Mouse (Mus musculus) stomach, embryonic 14.5 days (tissue): Measurements from ENCODE around the gene Epha6. TPM values are rescaled to one million over a fixed set of nuclear protein-coding genes. Genes with fewer than 3 reads are reported as not detected.

Source experiments
- ATAC-seq: fragments of 200-750 bp; cut with Nextera tagmentation; 2 replicates; pipeline ENCODE4 v1.8.0; 2017; ENCODE audit warnings: low read depth, moderate TSS enrichment; ENCODE audit not compliant: insufficient number of reproducible peaks, insufficient read depth, low FRiP score
- H3K27ac ChIP-seq: fragments of 300-500 bp; sonication (generic); 2 replicates; pipeline ENCODE4 v1.5.1; 2014; ENCODE audit warnings: mild to moderate bottlenecking, low read length, moderate library complexity, mixed read lengths
- H3K27me3 ChIP-seq: fragments of 300-500 bp; sonication (generic); 2 replicates; pipeline ENCODE4 v1.6.1; 2014; ENCODE audit warnings: low read length, control low read depth, mixed read lengths; ENCODE audit not compliant: control insufficient read depth, insufficient read depth
- H3K36me3 ChIP-seq: fragments of 300-500 bp; sonication (generic); 2 replicates; pipeline ENCODE4 v1.6.1; 2014; ENCODE audit warnings: mild to moderate bottlenecking, control low read depth, low read length, moderate library complexity, mixed read lengths; ENCODE audit not compliant: control insufficient read depth, insufficient read depth
- H3K4me1 ChIP-seq: fragments of 300-500 bp; sonication (generic); 2 replicates; pipeline ENCODE4 v1.6.1; 2014; ENCODE audit warnings: low read length, control low read depth, mixed read lengths; ENCODE audit not compliant: control insufficient read depth, insufficient read depth
- H3K4me2 ChIP-seq: fragments of 300-500 bp; sonication (generic); replicated peaks from 2 replicates; pipeline ENCODE4 v1.6.1; 2014; ENCODE audit warnings: low read depth, low read length, control low read depth
- H3K4me3 ChIP-seq: fragments of 300-500 bp; sonication (generic); 2 replicates; pipeline ENCODE4 v1.5.1; 2014; ENCODE audit warnings: low read depth, low read length, control low read depth
- H3K9ac ChIP-seq: fragments of 300-500 bp; sonication (generic); replicated peaks from 2 replicates; pipeline ENCODE4 v1.6.1; 2014; ENCODE audit warnings: low read depth, mild to moderate bottlenecking, control low read depth, low read length, moderate library complexity, mixed read lengths
- H3K9me3 ChIP-seq: fragments of 300-500 bp; sonication (generic); 2 replicates; pipeline ENCODE4 v1.6.1; 2016; ENCODE audit warnings: low read depth, low read length, control low read depth; ENCODE audit not compliant: control insufficient read depth
- WGBS: fragments of 180-500 bp; shearing (Covaris S2); extraction: QIAGEN DNeasy Blood & Tissue Kit; methylation state at CpG from one replicate; pipeline ENCODE4 v1.1.7; 2014; 5-methylcytosine and 5-hydroxymethylcytosine counted together
- polyA plus RNA-seq: library from polyadenylated mRNA; unstranded; fragments of >200 nt; fragmentation: Nextera tagmentation; extraction: Ambion mirVana; gene quantifications from 2 replicates; pipeline ENCODE4 v1.2.1, GENCODE M21; 2014

Gene Epha6
- polyA plus RNA-seq, 1 experiment from 2014 or later = 0.59 TPM

DNA sequence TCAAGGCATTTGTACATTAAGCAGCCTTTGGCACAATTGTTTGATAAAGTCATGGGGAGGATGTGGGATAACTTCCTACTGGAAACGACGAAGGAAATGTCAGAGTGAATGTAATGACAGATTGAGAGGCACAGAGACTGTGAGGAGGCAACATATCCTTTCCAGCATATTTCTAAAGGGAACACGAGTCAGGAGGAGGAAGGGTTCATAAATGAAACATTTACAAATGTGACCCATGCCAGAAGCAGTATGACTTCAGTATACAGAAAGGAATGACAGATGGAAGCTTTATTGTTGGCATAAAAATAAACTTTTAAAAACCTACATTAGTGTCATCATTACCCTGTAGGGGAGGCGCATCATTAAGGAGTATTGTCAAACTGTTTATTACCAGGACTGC is 60.9 kb downstream of the Epha6 start:
- H3K27me3 ChIP-seq = no peaks in the 10 kb centered on the region
- H3K9me3 ChIP-seq = no peaks in the 10 kb centered on the region
- H3K4me3 ChIP-seq = no peak overlapping the region
- H3K4me1 ChIP-seq = no peaks in the 10 kb centered on the region
- 58% methylated on average over 4 of the region's 4 CpGs for WGBS
- no peak overlapping the region for H3K27ac ChIP-seq
- no peak overlapping the region for H3K4me2 ChIP-seq
- H3K36me3 ChIP-seq = no peaks in the 10 kb centered on the region
- ATAC-seq = no peak
- H3K9ac ChIP-seq = no peak overlapping the region

DNA sequence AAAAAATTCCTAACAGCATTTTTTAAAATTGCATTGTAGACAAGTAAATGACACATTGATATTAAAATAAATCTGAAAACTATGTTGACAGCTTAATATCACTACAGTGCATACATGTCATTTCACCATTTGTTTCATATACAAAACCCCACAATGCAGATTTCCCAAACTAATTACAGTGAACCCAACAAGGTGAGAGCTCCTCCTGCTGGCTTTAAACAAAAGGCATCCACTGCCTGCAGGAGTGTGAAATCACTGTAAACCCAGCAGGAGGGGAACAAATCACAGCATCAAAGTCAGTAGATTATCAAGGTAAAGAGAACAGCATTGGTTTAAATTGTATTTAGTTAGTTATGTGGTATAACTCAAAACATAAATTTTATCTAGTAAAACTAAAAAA is 67.1 kb downstream of the Epha6 start:
- no peak overlapping the region for H3K27ac ChIP-seq
- no peaks in the 10 kb centered on the region for H3K4me1 ChIP-seq
- H3K36me3 ChIP-seq = no peaks in the 10 kb centered on the region
- no peak overlapping the region for H3K4me2 ChIP-seq
- H3K9ac ChIP-seq = no peak overlapping the region
- H3K9me3 ChIP-seq = no peaks in the 10 kb centered on the region
- H3K4me3 ChIP-seq = no peak overlapping the region
- no peak for ATAC-seq
- no peaks in the 10 kb centered on the region for H3K27me3 ChIP-seq

DNA sequence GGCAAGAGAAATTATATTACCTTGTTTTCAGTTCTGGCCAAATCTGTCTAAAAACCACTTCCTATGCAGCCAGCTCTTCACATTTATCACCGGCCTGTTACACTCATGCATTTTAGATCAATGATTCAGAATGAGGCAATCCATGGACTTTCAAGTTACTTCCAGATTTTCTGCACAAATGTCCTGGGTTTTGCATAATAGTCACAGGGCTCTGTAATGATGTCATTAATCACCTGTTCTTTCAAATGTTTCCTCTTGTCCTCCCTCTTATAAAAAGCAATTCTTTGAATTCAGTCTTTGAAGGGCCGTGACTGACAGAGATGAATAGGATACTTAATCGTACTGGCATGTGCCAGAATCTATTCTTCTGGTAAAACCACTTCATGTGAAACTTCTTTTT is 95.6 kb downstream of the Epha6 start:
- WGBS = 55% methylated on average over 3 of the region's 3 CpGs
- no peaks in the 10 kb centered on the region for H3K36me3 ChIP-seq
- ATAC-seq = no peak

DNA sequence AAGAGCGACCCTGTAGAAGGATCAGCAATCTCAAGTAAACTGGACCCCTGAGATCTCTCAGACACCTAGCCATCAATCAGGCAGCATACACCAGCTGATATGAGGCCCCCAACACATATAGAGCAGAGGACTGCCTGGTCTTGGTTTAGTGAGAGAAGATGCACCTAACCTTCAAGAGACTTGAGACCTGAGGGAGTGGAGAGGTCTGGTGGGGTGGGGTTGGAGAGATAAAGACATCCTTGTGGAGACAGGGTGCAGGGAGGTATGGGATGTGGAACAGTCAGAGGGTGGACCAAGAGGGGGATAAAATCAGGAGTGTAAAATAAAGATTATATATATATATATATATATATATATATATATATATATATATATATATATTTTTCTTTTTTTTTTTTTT is 105.8 kb downstream of the Epha6 start:
- Histone ChIP-seq H3K9me3 (no peaks in the 10 kb centered on the region), H3K27me3 (no peaks in the 10 kb centered on the region), H3K36me3 (no peaks in the 10 kb centered on the region), H3K4me2 (no peak overlapping the region), H3K4me1 (no peaks in the 10 kb centered on the region), H3K9ac (no peak overlapping the region), H3K27ac (no peak overlapping the region), H3K4me3 (no peak overlapping the region)
- ATAC-seq = no peak
- 91% methylated on average over 1 of the region's 1 CpGs for WGBS

More for the DNA sequence above, 95.6 kb downstream of the Epha6 start:
- no peak overlapping the region for H3K4me3 ChIP-seq
- H3K4me2 ChIP-seq = no peak overlapping the region
- H3K27me3 ChIP-seq = no peaks in the 10 kb centered on the region
- H3K4me1 ChIP-seq = no peaks in the 10 kb centered on the region
- no peak overlapping the region for H3K9ac ChIP-seq
- H3K9me3 ChIP-seq = no peaks in the 10 kb centered on the region
- no peak overlapping the region for H3K27ac ChIP-seq

DNA sequence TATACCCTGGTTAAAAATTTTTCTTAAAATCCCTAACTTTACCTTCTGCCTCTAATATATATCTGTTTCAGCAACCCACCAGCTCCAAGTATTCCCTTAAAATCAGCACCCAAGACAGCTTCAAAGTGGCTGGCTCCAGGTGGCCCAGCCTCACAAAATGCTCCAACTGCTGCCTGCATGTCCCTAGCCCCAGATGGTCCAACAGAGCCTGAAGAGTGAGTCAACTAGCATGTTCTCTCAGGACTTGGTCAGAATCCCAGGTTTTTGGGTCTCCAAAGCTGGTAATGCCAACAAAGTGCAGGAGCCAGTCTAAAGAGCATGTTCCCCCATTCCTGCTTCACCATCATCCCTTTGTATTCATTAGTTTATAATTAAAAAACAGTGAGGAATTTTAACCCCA is 129.6 kb downstream of the Epha6 start:
- H3K9ac ChIP-seq = no peak overlapping the region
- no peaks in the 10 kb centered on the region for H3K27me3 ChIP-seq
- H3K9me3 ChIP-seq = no peaks in the 10 kb centered on the region
- H3K27ac ChIP-seq = no peak overlapping the region
- no peak overlapping the region for H3K4me3 ChIP-seq
- H3K36me3 ChIP-seq = no peaks in the 10 kb centered on the region
- no peak for ATAC-seq
- no peak overlapping the region for H3K4me2 ChIP-seq
- no peaks in the 10 kb centered on the region for H3K4me1 ChIP-seq

DNA sequence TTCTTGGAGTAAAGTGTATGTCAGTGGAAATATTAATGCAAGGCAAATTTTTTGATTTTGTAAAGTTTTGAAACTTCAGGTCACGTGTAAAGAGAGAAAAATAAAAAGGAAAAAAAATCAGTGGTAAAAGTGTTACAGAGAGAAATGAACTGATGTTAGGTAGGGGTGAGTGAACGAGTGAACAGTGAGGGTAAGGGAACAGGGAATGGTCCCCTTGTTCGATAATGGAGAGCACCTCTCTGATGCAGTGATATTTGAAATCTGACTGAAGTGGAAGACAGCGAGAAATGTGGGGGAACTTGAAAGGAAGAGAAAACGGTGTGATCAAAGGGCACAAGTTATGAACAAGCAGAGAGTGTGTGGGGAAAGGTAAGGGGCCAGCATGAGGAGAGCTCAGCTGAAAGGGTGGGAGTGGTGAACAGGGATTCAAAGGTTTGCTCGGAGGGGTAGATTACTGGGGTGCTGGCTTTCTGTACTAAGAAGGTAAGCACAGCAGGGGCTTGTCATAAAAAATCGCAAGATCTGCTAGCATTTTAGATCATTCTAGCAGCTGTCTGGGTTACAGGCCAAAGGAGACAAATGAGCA is 137.0 kb downstream of the Epha6 start:
- Histone ChIP-seq H3K9ac (no peak overlapping the region), H3K36me3 (no peaks in the 10 kb centered on the region), H3K27ac (no peak overlapping the region), H3K4me1 (no peaks in the 10 kb centered on the region), H3K4me3 (no peak overlapping the region), H3K27me3 (no peaks in the 10 kb centered on the region), H3K4me2 (no peak overlapping the region), H3K9me3 (no peaks in the 10 kb centered on the region)
- ATAC-seq = no peak
- 70% methylated on average over 7 of the region's 7 CpGs for WGBS

DNA sequence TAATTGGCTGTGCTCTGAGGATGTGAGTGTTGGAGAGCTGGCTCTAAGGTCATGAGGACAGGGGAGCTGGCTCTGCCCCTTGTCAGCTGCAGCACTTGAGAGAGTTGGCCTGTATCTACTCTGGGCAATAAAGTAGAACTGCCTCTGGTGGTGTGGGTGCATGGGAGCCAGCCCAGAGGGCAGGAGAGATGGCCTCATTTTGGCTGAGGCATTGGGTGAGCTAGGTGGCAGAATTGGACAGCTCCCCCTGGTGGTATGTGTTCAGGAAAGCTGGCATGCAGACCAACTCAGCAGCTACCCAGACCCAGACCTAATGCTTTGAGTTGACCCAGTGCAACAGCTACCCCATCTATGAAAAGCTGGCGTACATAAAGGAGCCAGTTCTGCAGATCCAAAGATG is 170.0 kb downstream of the Epha6 start:
- Histone ChIP-seq H3K4me1 (no peaks in the 10 kb centered on the region), H3K9me3 (no peaks in the 10 kb centered on the region), H3K9ac (no peak overlapping the region), H3K4me3 (no peak overlapping the region), H3K27me3 (no peaks in the 10 kb centered on the region), H3K4me2 (no peak overlapping the region), H3K27ac (no peak overlapping the region), H3K36me3 (no peaks in the 10 kb centered on the region)
- no peak for ATAC-seq
- WGBS = 77% methylated on average over 1 of the region's 1 CpGs

DNA sequence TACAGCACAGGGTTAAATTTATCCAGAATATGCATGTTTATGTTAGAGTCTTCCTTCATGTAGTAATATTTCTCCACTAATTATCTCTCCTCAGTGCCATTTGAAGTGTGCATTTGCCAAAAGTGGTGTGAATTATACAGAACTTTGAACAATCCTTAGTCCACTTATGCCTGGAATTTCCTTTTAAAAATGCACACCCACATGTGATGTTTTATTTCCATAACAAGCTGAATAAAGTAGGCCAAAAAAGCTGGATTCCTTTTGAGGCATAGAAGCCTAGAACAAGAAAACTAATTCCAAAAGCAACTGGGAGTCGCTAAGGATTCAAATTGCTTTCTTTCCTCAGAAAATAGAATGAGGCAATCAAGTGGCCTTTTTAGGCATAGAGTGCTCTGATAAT is 171.1 kb downstream of the Epha6 start:
- Histone ChIP-seq H3K4me2 (no peak overlapping the region), H3K27ac (no peak overlapping the region), H3K4me1 (no peaks in the 10 kb centered on the region), H3K4me3 (no peak overlapping the region), H3K9me3 (no peaks in the 10 kb centered on the region), H3K9ac (no peak overlapping the region), H3K27me3 (no peaks in the 10 kb centered on the region), H3K36me3 (no peaks in the 10 kb centered on the region)
- 76% methylated on average over 1 of the region's 1 CpGs for WGBS
- ATAC-seq = no peak

DNA sequence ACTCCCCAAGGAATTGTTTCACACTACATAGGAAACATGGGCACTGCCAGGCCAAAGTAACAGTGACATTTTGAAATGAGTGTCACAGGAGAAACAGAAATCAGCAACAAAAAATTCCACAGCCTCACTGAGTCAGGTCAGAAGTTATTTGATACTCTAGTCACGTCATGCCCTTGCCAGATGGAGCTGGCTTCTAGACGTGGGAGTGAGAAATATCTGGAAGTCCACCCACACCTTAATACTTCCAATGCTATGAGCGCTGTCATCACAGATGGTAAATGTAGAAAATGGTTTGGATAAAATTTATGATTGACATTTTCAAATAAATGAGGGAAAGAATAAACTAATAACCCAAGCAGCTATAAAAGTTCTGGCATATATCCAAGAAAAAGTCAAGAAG is 210.0 kb downstream of the Epha6 start:
- H3K4me2 ChIP-seq = no peak overlapping the region
- H3K27ac ChIP-seq = no peak overlapping the region
- H3K9me3 ChIP-seq = no peaks in the 10 kb centered on the region
- no peaks in the 10 kb centered on the region for H3K4me1 ChIP-seq
- no peak overlapping the region for H3K9ac ChIP-seq
- no peaks in the 10 kb centered on the region for H3K27me3 ChIP-seq
- H3K4me3 ChIP-seq = no peak overlapping the region
- WGBS = 53% methylated on average over 3 of the region's 3 CpGs
- ATAC-seq = no peak
- H3K36me3 ChIP-seq = no peaks in the 10 kb centered on the region
